Mouse (Mus musculus) effector memory CD4-positive, alpha-beta T cell, adult 7 months (primary cell): ENCODE results near the gene Mcm7. TPM values are rescaled to one million over a fixed set of nuclear protein-coding genes. Genes with fewer than 3 reads are reported as not detected.

Experiments
- polyA plus RNA-seq: library from polyadenylated mRNA; unstranded; fragments of 100-300 nt; shearing (Covaris generic); gene quantifications from one replicate; pipeline ENCODE4 v1.2.1, GENCODE M21; 2017

Gene Mcm7
- polyA plus RNA-seq: 56.4 TPM

GRCm38 (mm10) chr5:138171695-138172491 lies at the start of gene Mcm7, which contains the start of gene Ap4m1:
TSS of gene Mcm7 (minus strand) at chr5:138172422.
TSS of gene Ap4m1 (plus strand) at chr5:138172002.

GRCm38 (mm10) chr5:138193771-138194727 lies 21.8 kb upstream of the Mcm7 start, which contains the start of gene Mblac1:
TSS of gene Mblac1 (plus strand) at chr5:138194314.

GRCm38 (mm10) chr5:138186950-138187638 lies 14.9 kb upstream of the Mcm7 start, which contains the start of the genes Taf6 and Cnpy4:
TSS of gene Taf6 (minus strand) at chr5:138187451.
TSS of gene Cnpy4 (plus strand) at chr5:138187485.

GRCm38 (mm10) chr5:138160842-138161665 lies 11.2 kb downstream of the Mcm7 start, which contains the start of gene Cops6:
TSS of gene Cops6 (plus strand) at chr5:138161071.

GRCm38 (mm10) chr5:138155443-138155976 lies 16.7 kb downstream of the Mcm7 start, which contains the start of gene Zfp113:
TSS of gene Zfp113 (minus strand) at chr5:138155744.

GRCm38 (mm10) chr5:138116255-138117198 lies 55.7 kb downstream of the Mcm7 start, which contains the start of gene Zscan21:
TSS of gene Zscan21 (plus strand) at chr5:138116903.

Other genes with a start within 250 kb of the Mcm7 start
- gene Gjc3, start 209.3 kb downstream of the Mcm7 start, polyA plus RNA-seq: not detected
- gene Azgp1, start 190.9 kb downstream of the Mcm7 start, polyA plus RNA-seq: not detected
- not detected for gene Smok3a, start 151.2 kb downstream of the Mcm7 start, polyA plus RNA-seq
- 0.73 TPM for gene Smok3b, start 151.0 kb downstream of the Mcm7 start, polyA plus RNA-seq
- 0.84 TPM for gene Smok3c, start 119.2 kb downstream of the Mcm7 start, polyA plus RNA-seq
- 14.6 TPM for gene Zkscan1, start 87.3 kb downstream of the Mcm7 start, polyA plus RNA-seq
- gene Zscan21, start 55.5 kb downstream of the Mcm7 start, polyA plus RNA-seq: 28.0 TPM
- 6.6 TPM for gene Zfp113, start 16.7 kb downstream of the Mcm7 start, polyA plus RNA-seq
- 119 TPM for gene Cops6, start 11.4 kb downstream of the Mcm7 start, polyA plus RNA-seq
- gene Ap4m1, start 420 bp downstream of the Mcm7 start, polyA plus RNA-seq: 9.5 TPM
- gene Taf6, start 15.0 kb upstream of the Mcm7 start, polyA plus RNA-seq: 36.5 TPM
- gene Cnpy4, start 15.1 kb upstream of the Mcm7 start, polyA plus RNA-seq: 12.2 TPM
- not detected for gene Mblac1, start 21.9 kb upstream of the Mcm7 start, polyA plus RNA-seq
- gene Nxpe5, start 53.5 kb upstream of the Mcm7 start, polyA plus RNA-seq: 0.55 TPM
- 35.9 TPM for gene Lamtor4, start 83.1 kb upstream of the Mcm7 start, polyA plus RNA-seq
- gene BC037034, start 91.6 kb upstream of the Mcm7 start, polyA plus RNA-seq: 19.9 TPM
- gene Gal3st4, start 100.4 kb upstream of the Mcm7 start, polyA plus RNA-seq: not detected
- gene Gm43720, start 107.5 kb upstream of the Mcm7 start, polyA plus RNA-seq: 0.18 TPM
- 0.67 TPM for gene Gpc2, start 107.6 kb upstream of the Mcm7 start, polyA plus RNA-seq
- 1.1 TPM for gene Stag3, start 107.8 kb upstream of the Mcm7 start, polyA plus RNA-seq
- gene Pvrig, start 169.5 kb upstream of the Mcm7 start, polyA plus RNA-seq: 5.2 TPM